Mouse (Mus musculus): ENCODE measurements around the gene Ogn. TPM values are rescaled to one million over a fixed set of nuclear protein-coding genes. Genes with fewer than 3 reads are reported as not detected.

Gene Ogn
- polyA plus RNA-seq, 1 experiment from 2014 or later: 23.1 TPM

- Histone ChIP-seq H3K36me3 (0 out of 2 replicates have a peak, but pooled peaks cover 2% of the 10 kb centered on the region), H3K27me3 (no peaks in the 10 kb centered on the region), H3K4me1 (peaks cover 20% of the 10 kb centered on the region), H3K27ac (replicated peaks) (no peak overlapping the region), H3K4me3 (peak overlapping the region; percentile 76), H3K9me3 (no peaks in the 10 kb centered on the region), H3K9ac (replicated peaks) (peak overlapping the region; percentile 63), H3K4me2 (replicated peaks) (peak overlapping the region; percentile 71)
- ATAC-seq (ENCODE audit: low FRiP score, low read depth): no peak
- 4% methylated on average over 4 of the region's 4 CpGs for WGBS
Observed at GRCm38 (mm10) chr13:49651781-49652351, 44.0 kb downstream of the Ogn start.

- ATAC-seq (ENCODE audit: low FRiP score, low read depth): peak; percentile 99
- H3K4me2 ChIP-seq (replicated peaks): peak within 1 kb of the TSS; percentile 71
- H3K4me3 ChIP-seq: peak within 1 kb of the TSS; percentile 76
- under 1% methylated on average over 67 of the region's 68 CpGs for WGBS
- H3K36me3 ChIP-seq: peaks cover 8% of the 10 kb centered on the region; the same call in 1 of the 2 replicates
- no peaks in the 10 kb centered on the region for H3K27me3 ChIP-seq
- peaks cover 20% of the 10 kb centered on the region for H3K4me1 ChIP-seq
- peak within 1 kb of the TSS; percentile 66 for H3K9ac ChIP-seq (replicated peaks)
- no peak within 1 kb of the TSS for H3K27ac ChIP-seq (replicated peaks)
- no peaks in the 10 kb centered on the region for H3K9me3 ChIP-seq
Observed at GRCm38 (mm10) chr13:49652481-49653179, 44.8 kb downstream of the Ogn start, which contains the start of the genes Cenpp and Nol8. TSS of gene Cenpp (minus strand) at chr13:49652785. TSS of gene Nol8 (plus strand) at chr13:49653078.

GRCm38 (mm10) chr13:49653180-49653541 is 45.3 kb downstream of the Ogn start:
- peaks cover 9% of the 10 kb centered on the region; the same call in 1 of the 2 replicates for H3K36me3 ChIP-seq
- H3K9me3 ChIP-seq: no peaks in the 10 kb centered on the region
- peak; percentile 69 for ATAC-seq (ENCODE audit: low FRiP score, low read depth)
- peak overlapping the region; percentile 71 for H3K4me2 ChIP-seq (replicated peaks)
- under 1% methylated on average over 16 of the region's 16 CpGs for WGBS
- H3K4me1 ChIP-seq: peaks cover 20% of the 10 kb centered on the region
- peak overlapping the region; percentile 66 for H3K9ac ChIP-seq (replicated peaks)
- no peak overlapping the region for H3K27ac ChIP-seq (replicated peaks)
- H3K4me3 ChIP-seq: peak overlapping the region; percentile 76
- H3K27me3 ChIP-seq: no peaks in the 10 kb centered on the region

Other genes with a start within 250 kb of the Ogn start
- gene Ippk, start 186.8 kb upstream of the Ogn start, polyA plus RNA-seq (2016; fragmentation: Nextera tagmentation; extraction: Ambion mirVana): 14.2 and 16.3 TPM in 2 replicates
- 0.72 and 1.2 TPM in 2 replicates for gene Tes3-ps, start 114.7 kb upstream of the Ogn start, polyA plus RNA-seq (2016; fragmentation: Nextera tagmentation; extraction: Ambion mirVana)
- 1.3 and 1.5 TPM in 2 replicates for gene Ecm2, start 103.2 kb upstream of the Ogn start, polyA plus RNA-seq (2016; fragmentation: Nextera tagmentation; extraction: Ambion mirVana)
- gene Aspn, start 63.6 kb upstream of the Ogn start, polyA plus RNA-seq (2016; fragmentation: Nextera tagmentation; extraction: Ambion mirVana): 1.6 and 3.3 TPM in 2 replicates
- 0.71 and 0.96 TPM in 2 replicates for gene Omd, start 25.6 kb upstream of the Ogn start, polyA plus RNA-seq (2016; fragmentation: Nextera tagmentation; extraction: Ambion mirVana)
- 25.2 and 26.5 TPM in 2 replicates for gene Cenpp, start 44.7 kb downstream of the Ogn start, polyA plus RNA-seq (2016; fragmentation: Nextera tagmentation; extraction: Ambion mirVana)
- gene Nol8, start 45.0 kb downstream of the Ogn start, polyA plus RNA-seq (2016; fragmentation: Nextera tagmentation; extraction: Ambion mirVana): 24.7 and 26.9 TPM in 2 replicates
- 94.6 and 97.5 TPM in 2 replicates for gene Iars, start 74.1 kb downstream of the Ogn start, polyA plus RNA-seq (2016; fragmentation: Nextera tagmentation; extraction: Ambion mirVana)
- gene Gm30302, start 191.0 kb downstream of the Ogn start, polyA plus RNA-seq (2016; fragmentation: Nextera tagmentation; extraction: Ambion mirVana): not detected in 2 replicates